Mouse (Mus musculus) neural tube, postnatal 0 days (tissue): ENCODE results near the gene Ufl1. TPM values are rescaled to one million over a fixed set of nuclear protein-coding genes. Genes with fewer than 3 reads are reported as not detected.

Experiments
- polyA plus RNA-seq: library from polyadenylated mRNA; unstranded; fragments of >200 nt; fragmentation: Nextera tagmentation; extraction: Ambion mirVana; gene quantifications from 2 replicates; pipeline ENCODE4 v1.2.1, GENCODE M21; 2015

Ufl1 gene
- 49.2 and 52.5 TPM in 2 replicates for polyA plus RNA-seq

DNA sequence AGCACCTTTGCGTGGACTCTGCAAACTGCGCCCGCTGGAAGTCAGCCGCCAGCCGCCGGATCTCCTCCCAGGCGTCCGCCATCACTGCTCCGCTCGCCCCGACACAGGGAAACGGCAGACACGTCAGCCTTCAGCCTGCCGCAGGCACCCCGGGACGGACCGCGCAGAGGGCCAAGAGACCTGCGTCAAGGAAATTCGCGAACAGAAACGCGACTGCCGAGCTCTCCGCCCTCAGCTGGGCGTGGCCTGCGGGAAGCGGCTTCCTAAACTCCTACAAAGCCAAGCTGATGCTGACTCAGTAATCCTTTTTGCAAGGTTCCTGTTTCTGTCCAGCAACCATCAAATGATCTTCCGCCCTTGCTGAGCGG lies at the start of gene Ufl1:
Ufl1 (minus strand) TSS at position 151 of the 368 bp plus-strand sequence.

DNA sequence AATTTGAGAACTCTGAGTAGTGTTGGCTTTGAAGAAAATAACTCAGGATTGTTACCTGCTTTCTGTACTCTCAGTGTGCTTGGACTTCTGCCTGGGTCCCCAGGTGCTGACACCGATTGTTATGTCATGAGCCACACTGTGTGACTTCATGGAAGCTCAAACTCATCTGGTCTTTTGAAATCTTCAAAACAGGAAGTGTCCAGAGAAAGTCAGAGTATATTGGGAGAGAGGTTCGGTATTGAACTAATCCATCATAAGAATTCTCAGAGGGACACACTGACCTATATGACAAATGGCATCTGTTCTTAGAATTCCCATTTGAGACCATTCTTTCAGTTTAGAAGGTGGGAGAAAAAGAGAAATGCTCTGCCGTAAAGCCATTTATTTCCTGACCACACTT lies 38.8 kb downstream of the Ufl1 start, which contains the start of gene Fhl5:
Fhl5 (minus strand) TSS at position 101 of the 400 bp plus-strand sequence.

Other genes starting within 250 kb of the Ufl1 start
- 0.18 TPM in 1 of 2 replicates, not detected in the other for gene Fhl5, start 38.9 kb downstream of the Ufl1 start, polyA plus RNA-seq